Mouse (Mus musculus) small intestine, adult 2 months (tissue): ENCODE results near the gene Cpne7.

ENCODE experiments used
- CTCF ChIP-seq: fragments of 200-500 bp; IDR thresholded peaks from 2 replicates; pipeline ENCODE4 v1.5.1; 2012; ENCODE audit warnings: low read depth, mild to moderate bottlenecking, control low read depth, inconsistent platforms, low read length, moderate library complexity, mixed read lengths; ENCODE audit not compliant: insufficient replicate concordance, insufficient read length; ENCODE audit errors: extremely low read depth
- POLR2A ChIP-seq: fragments of 200-500 bp; IDR thresholded peaks from 2 replicates; pipeline ENCODE4 v1.6.1; 2012; ENCODE audit warnings: low read depth, mild to moderate bottlenecking, control low read depth, inconsistent platforms, low read length, moderate library complexity

DNA sequence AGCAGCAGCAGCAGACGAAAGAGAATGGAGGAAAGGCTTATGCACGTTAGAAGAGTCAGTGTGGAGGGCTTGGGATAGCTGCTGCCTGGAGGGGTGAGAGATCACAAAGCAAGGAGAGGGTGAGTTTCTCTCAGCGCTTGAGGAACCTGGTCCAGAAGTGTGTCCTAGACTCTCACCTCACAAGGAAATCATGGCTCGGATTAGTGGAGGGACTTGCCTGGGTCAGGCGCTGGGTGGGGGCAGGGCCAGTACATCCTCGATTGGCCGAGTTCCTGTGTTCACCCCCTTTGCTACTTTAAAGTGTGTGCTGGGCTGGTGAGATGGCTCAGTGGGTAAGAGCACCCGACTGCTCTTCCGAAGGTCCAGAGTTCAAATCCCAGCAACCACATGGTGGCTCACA lies 18.6 kb downstream of the Cpne7 start:
- TF ChIP-seq CTCF (no peak), POLR2A (no peak)
